In genomic region chr2:138405753-138406528, GRCm38 (mm10) we compare ENCODE assay signal across 9 mouse cellular contexts.
A peak's percentile ranks its signal among the peaks of the same experiment; 100 is the strongest.
DNase-seq lines count a peak whose midpoint lies in the region; ATAC-seq lines count a peak whose summit lies in the region.
"Had no signal": no experiment of that assay in that cellular context is flagged by ENCODE, and none has a peak within 500 bp of the region (broad histone marks: within the 10 kb centered on the region; RNA-seq: fewer than 3 reads in every experiment).

No protein-coding gene starts in this region.

- no peaks in the 10 kb centered on the region for H3K9me3 ChIP-seq in forebrain, embryonic 14.5 days (replicated peaks; ENCODE audit: control insufficient read depth, low read length)
- no peaks in the 10 kb centered on the region for H3K9me3 ChIP-seq in midbrain, embryonic 16.5 days (replicated peaks; ENCODE audit: control insufficient read depth, low read length, poor library complexity, severe bottlenecking)
- H3K9me3 ChIP-seq: heart, embryonic 13.5 days had no signal

- H3K27me3 ChIP-seq in forebrain, embryonic 14.5 days (replicated peaks; ENCODE audit: control insufficient read depth, insufficient read depth, low read length): no peaks in the 10 kb centered on the region
- no peaks in the 10 kb centered on the region for H3K27me3 ChIP-seq in midbrain, embryonic 16.5 days (ENCODE audit: control insufficient read depth, insufficient read depth, low read depth, low read length)
- H3K27me3 ChIP-seq: heart, embryonic 13.5 days had no signal

- H3K4me2 ChIP-seq in forebrain, embryonic 14.5 days (ENCODE audit: low read length): no peak overlapping the region
- H3K4me2 ChIP-seq in midbrain, embryonic 16.5 days (ENCODE audit: low read length): no peak overlapping the region
- H3K4me2 ChIP-seq: heart, embryonic 13.5 days had no signal

- H3K9ac ChIP-seq in forebrain, embryonic 14.5 days (ENCODE audit: low read length): no peak overlapping the region
- peak overlapping the region; percentile 11; the same call in 1 of the 2 replicates for H3K9ac ChIP-seq in midbrain, embryonic 16.5 days (ENCODE audit: low read depth, low read length)
- H3K9ac ChIP-seq: heart, embryonic 13.5 days had no signal

- no peaks in the 10 kb centered on the region for H3K36me3 ChIP-seq in forebrain, embryonic 14.5 days (ENCODE audit: control insufficient read depth, insufficient read depth, low read length)
- no peaks in the 10 kb centered on the region for H3K36me3 ChIP-seq in midbrain, embryonic 16.5 days (ENCODE audit: control insufficient read depth, insufficient read depth, low read length)
- H3K36me3 ChIP-seq: heart, embryonic 13.5 days had no signal

- under 1% methylated on average over 4 of the region's 4 CpGs for WGBS in forebrain, embryonic 14.5 days
- WGBS in midbrain, embryonic 16.5 days: 4% methylated on average over 4 of the region's 4 CpGs

- ATAC-seq in forebrain, embryonic 14.5 days: peak; percentile 94
- ATAC-seq in midbrain, embryonic 16.5 days: peak; percentile 90

- DNase-seq in right cerebral cortex, adult 18-20 months: peak; percentile 50
- no peak for DNase-seq in right cerebral cortex, postnatal 4 days
- DNase-seq in forebrain, embryonic 14.5 days (ENCODE audit: low spot score): peak; percentile 80
- DNase-seq in layer of hippocampus, postnatal 36 days: peak; percentile 21 to 33
- no peak for DNase-seq in adrenal gland, adult 2 months
- no peak for DNase-seq in ovary, postnatal 36 days (ENCODE audit: low spot score)
- DNase-seq in spleen, adult 12 weeks (ENCODE audit: low spot score): no peak

- H3K27ac ChIP-seq in forebrain, embryonic 14.5 days (ENCODE audit: low read depth, low read length): no peak overlapping the region
- peak overlapping the region; percentile 59; the same call in 1 of the 2 replicates for H3K27ac ChIP-seq in midbrain, embryonic 16.5 days (ENCODE audit: low read length)
- H3K27ac ChIP-seq: heart, embryonic 13.5 days had no signal

- no peak overlapping the region for H3K4me3 ChIP-seq in forebrain, embryonic 14.5 days (ENCODE audit: low read depth, low read length)
- H3K4me3 ChIP-seq in midbrain, embryonic 16.5 days (ENCODE audit: low read depth, low read length): no peak overlapping the region
- H3K4me3 ChIP-seq: heart, embryonic 13.5 days had no signal

- peaks cover 4% of the 10 kb centered on the region; the same call in 1 of the 2 replicates for H3K4me1 ChIP-seq in forebrain, embryonic 14.5 days (ENCODE audit: control insufficient read depth, insufficient read depth, low read length)
- H3K4me1 ChIP-seq in midbrain, embryonic 16.5 days (ENCODE audit: control insufficient read depth, insufficient read depth, low read length): peaks cover 8% of the 10 kb centered on the region
- H3K4me1 ChIP-seq: heart, embryonic 13.5 days had no signal

Comparison
In these comparisons a context has a peak if more than half of its experiments do, and no peak if none do; other contexts are left out.
1. DNase-seq: peak in right cerebral cortex, adult 18-20 months (single experiment), forebrain, embryonic 14.5 days (single experiment) and layer of hippocampus, postnatal 36 days (2 of 2); none in right cerebral cortex, postnatal 4 days (single experiment), adrenal gland, adult 2 months (single experiment), ovary, postnatal 36 days (single experiment) and spleen, adult 12 weeks (single experiment).